9 mouse cellular contexts compared by ENCODE assay signal in genomic region chr19:17163511-17163953, GRCm38 (mm10).
A peak's percentile ranks its signal among the peaks of the same experiment; 100 is the strongest.
DNase-seq lines count a peak whose midpoint lies in the region; ATAC-seq lines count a peak whose summit lies in the region.
"Had no signal": no experiment of that assay in that cellular context is flagged by ENCODE, and none has a peak within 500 bp of the region (broad histone marks: within the 10 kb centered on the region; RNA-seq: fewer than 3 reads in every experiment).

No protein-coding gene starts in this region.

- H3K27me3 ChIP-seq in forebrain, embryonic 10.5 days (ENCODE audit: poor library complexity, severe bottlenecking): no peaks in the 10 kb centered on the region
- H3K27me3 ChIP-seq in hindbrain, embryonic 11.5 days (ENCODE audit: control insufficient read depth, insufficient read depth, low read length): no peaks in the 10 kb centered on the region
- H3K27me3 ChIP-seq in limb, embryonic 11.5 days (ENCODE audit: control insufficient read depth, insufficient read depth, low read length): no peaks in the 10 kb centered on the region
- H3K27me3 ChIP-seq in midbrain, embryonic 10.5 days (ENCODE audit: low read depth, poor library complexity, severe bottlenecking): no peaks in the 10 kb centered on the region
- H3K27me3 ChIP-seq in stomach, embryonic 14.5 days (ENCODE audit: control insufficient read depth, insufficient read depth, low read length): no peaks in the 10 kb centered on the region

- peak; percentile 43; the same call in 1 of the 2 replicates for ATAC-seq in hindbrain, embryonic 11.5 days (ENCODE audit: low FRiP score)
- peak; percentile 44; the same call in 1 of the 2 replicates for ATAC-seq in limb, embryonic 11.5 days (ENCODE audit: insufficient number of reproducible peaks, low FRiP score, low TSS enrichment, low read depth)
- ATAC-seq in stomach, embryonic 14.5 days (ENCODE audit: insufficient number of reproducible peaks, insufficient read depth, low FRiP score, low read depth): peak; percentile 79; the same call in 1 of the 2 replicates

- H3K4me2 ChIP-seq in hindbrain, embryonic 11.5 days (replicated peaks; ENCODE audit: low read depth, low read length): no peak overlapping the region
- no peak overlapping the region; the same call in 1 of the 2 replicates for H3K4me2 ChIP-seq in limb, embryonic 11.5 days (ENCODE audit: low read depth, severe bottlenecking)
- peak overlapping the region; percentile 22 for H3K4me2 ChIP-seq in stomach, embryonic 14.5 days (replicated peaks; ENCODE audit: low read depth, low read length)

- no peak overlapping the region for H3K27ac ChIP-seq in forebrain, embryonic 10.5 days
- no peak overlapping the region for H3K27ac ChIP-seq in hindbrain, embryonic 11.5 days (ENCODE audit: low read depth, low read length)
- H3K27ac ChIP-seq in limb, embryonic 11.5 days (replicated peaks; ENCODE audit: low read depth, low read length): no peak overlapping the region
- no peak overlapping the region for H3K27ac ChIP-seq in midbrain, embryonic 10.5 days (replicated peaks)
- H3K27ac ChIP-seq in stomach, embryonic 14.5 days (ENCODE audit: low read length): no peak overlapping the region

- peak; percentile 31 to 79 for DNase-seq in adrenal gland, adult (ENCODE audit: inconsistent age in 2 of 2, low spot score in 1 of 2)
- no peak for DNase-seq in adrenal gland, adult 18-20 months (ENCODE audit: low spot score in 2 of 2)
- DNase-seq in adrenal gland, adult 2 months: peak; percentile 51
- DNase-seq in forebrain, embryonic 10.5 days (ENCODE audit: extremely low spot score, low spot score): peak; percentile 37
- peak; percentile 50 for DNase-seq in hindbrain, embryonic 11.5 days (ENCODE audit: low spot score)
- peak; percentile 69 for DNase-seq in limb, embryonic 11.5 days (ENCODE audit: low spot score)
- DNase-seq in midbrain, embryonic 10.5 days (ENCODE audit: low spot score): peak; percentile 50

- H3K4me3 ChIP-seq in forebrain, embryonic 10.5 days: no peak overlapping the region; the same call in 1 of the 2 replicates
- H3K4me3 ChIP-seq in hindbrain, embryonic 11.5 days (ENCODE audit: low read depth, low read length): no peak overlapping the region
- no peak overlapping the region for H3K4me3 ChIP-seq in limb, embryonic 11.5 days (ENCODE audit: low read depth, low read length)
- no peak overlapping the region for H3K4me3 ChIP-seq in midbrain, embryonic 10.5 days
- H3K4me3 ChIP-seq in stomach, embryonic 14.5 days (ENCODE audit: low read depth, low read length): no peak overlapping the region
- H3K4me3 ChIP-seq: myocyte had no signal

- no peaks in the 10 kb centered on the region for H3K36me3 ChIP-seq in forebrain, embryonic 10.5 days (replicated peaks)
- H3K36me3 ChIP-seq in hindbrain, embryonic 11.5 days (ENCODE audit: control insufficient read depth, insufficient read depth, low read length): no peaks in the 10 kb centered on the region
- H3K36me3 ChIP-seq in limb, embryonic 11.5 days (ENCODE audit: control insufficient read depth, insufficient read depth, low read length): no peaks in the 10 kb centered on the region
- H3K36me3 ChIP-seq in midbrain, embryonic 10.5 days: no peaks in the 10 kb centered on the region
- no peaks in the 10 kb centered on the region for H3K36me3 ChIP-seq in stomach, embryonic 14.5 days (ENCODE audit: control insufficient read depth, insufficient read depth, low read length)

- peaks cover 6% of the 10 kb centered on the region; the same call in 1 of the 2 replicates for H3K4me1 ChIP-seq in forebrain, embryonic 10.5 days
- no peaks in the 10 kb centered on the region for H3K4me1 ChIP-seq in hindbrain, embryonic 11.5 days (replicated peaks; ENCODE audit: control insufficient read depth, insufficient read depth, low read length)
- no peaks in the 10 kb centered on the region for H3K4me1 ChIP-seq in limb, embryonic 11.5 days (ENCODE audit: control insufficient read depth, insufficient read depth, low read length)
- H3K4me1 ChIP-seq in midbrain, embryonic 10.5 days: peaks cover 4% of the 10 kb centered on the region; the same call in 1 of the 2 replicates
- H3K4me1 ChIP-seq in stomach, embryonic 14.5 days (ENCODE audit: control insufficient read depth, insufficient read depth, low read length): no peaks in the 10 kb centered on the region

- no peak overlapping the region for H3K9ac ChIP-seq in hindbrain, embryonic 11.5 days (ENCODE audit: low read depth, low read length)
- no peak overlapping the region for H3K9ac ChIP-seq in limb, embryonic 11.5 days (ENCODE audit: low read length)
- no peak overlapping the region for H3K9ac ChIP-seq in stomach, embryonic 14.5 days (replicated peaks; ENCODE audit: low read depth, low read length)

- WGBS in forebrain, embryonic 10.5 days: 21% methylated on average over 13 of the region's 13 CpGs
- WGBS in hindbrain, embryonic 11.5 days: 18% methylated on average over 13 of the region's 13 CpGs
- WGBS in limb, embryonic 11.5 days: 15% methylated on average over 13 of the region's 13 CpGs
- 21% methylated on average over 13 of the region's 13 CpGs for WGBS in midbrain, embryonic 10.5 days
- WGBS in stomach, embryonic 14.5 days: 12% methylated on average over 13 of the region's 13 CpGs

- no peaks in the 10 kb centered on the region for H3K9me3 ChIP-seq in forebrain, embryonic 10.5 days
- H3K9me3 ChIP-seq in hindbrain, embryonic 11.5 days (ENCODE audit: control insufficient read depth, low read length): no peaks in the 10 kb centered on the region
- H3K9me3 ChIP-seq in limb, embryonic 11.5 days (ENCODE audit: control insufficient read depth, low read length): no peaks in the 10 kb centered on the region
- H3K9me3 ChIP-seq in midbrain, embryonic 10.5 days (replicated peaks): no peaks in the 10 kb centered on the region
- no peaks in the 10 kb centered on the region for H3K9me3 ChIP-seq in stomach, embryonic 14.5 days (ENCODE audit: control insufficient read depth, low read depth, low read length)

Comparison
In these comparisons a context has a peak if more than half of its experiments do, and no peak if none do; other contexts are left out.
1. DNase-seq: peak in adrenal gland, adult (2 of 2), adrenal gland, adult 2 months (single experiment), forebrain, embryonic 10.5 days (single experiment), hindbrain, embryonic 11.5 days (single experiment), limb, embryonic 11.5 days (single experiment) and midbrain, embryonic 10.5 days (single experiment); none in adrenal gland, adult 18-20 months (0 of 2).
2. Peak in every context shown above with its lines, with median percentiles within 50 percentile points of each other: ATAC-seq.